Mouse (Mus musculus) embryo, embryonic 9.5 days (tissue): ENCODE measurements around the gene Ampd1.

ENCODE experiments used
- DNase-seq: peaks from one replicate; pipeline ENCODE4 v3.0.0-alpha.2; 2017; ENCODE audit errors: extremely low spot score

Gene Ampd1

DNA sequence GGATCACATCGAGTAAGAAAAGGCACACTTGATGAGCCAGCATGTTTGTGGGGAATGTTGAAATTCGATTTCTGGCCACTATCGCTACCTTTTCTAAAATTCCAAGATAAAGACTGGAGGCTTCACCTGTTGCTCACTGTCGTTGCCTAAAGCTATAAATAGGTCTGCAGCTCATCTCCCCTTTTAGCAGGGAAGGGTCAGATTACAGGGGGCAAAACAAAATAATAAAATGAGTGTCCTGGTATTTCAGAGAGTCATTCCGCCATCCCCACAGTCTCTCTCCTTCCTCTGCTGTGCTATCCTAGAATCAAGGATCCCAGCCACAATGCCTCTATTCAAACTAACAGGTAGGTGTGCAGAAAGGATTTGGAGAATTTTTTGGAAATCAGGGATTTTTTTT is at the start of gene Ampd1:
Ampd1 (plus strand) TSS at position 244 of the 400 bp plus-strand sequence.
- no peak for DNase-seq

DNA sequence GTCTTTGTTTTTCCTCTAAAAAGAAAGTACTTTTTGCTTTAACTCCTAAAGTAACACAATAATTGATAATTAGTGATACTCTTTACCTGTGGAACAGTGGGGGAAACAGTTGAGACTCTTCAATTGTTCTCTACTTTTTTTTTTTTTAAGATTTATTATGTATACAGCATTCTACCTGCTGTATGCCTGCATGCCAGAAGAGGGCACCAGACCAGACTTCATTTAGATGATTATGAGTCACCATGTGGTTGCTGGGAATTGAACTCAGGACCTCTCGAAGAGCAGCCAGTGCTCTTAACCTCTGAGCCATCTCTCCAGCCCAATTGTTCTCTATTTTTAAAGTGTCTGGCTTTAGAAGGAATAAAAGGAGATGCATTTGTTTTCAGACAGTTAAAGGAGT is 47.6 kb upstream of the Ampd1 start:
- DNase-seq = no peak

DNA sequence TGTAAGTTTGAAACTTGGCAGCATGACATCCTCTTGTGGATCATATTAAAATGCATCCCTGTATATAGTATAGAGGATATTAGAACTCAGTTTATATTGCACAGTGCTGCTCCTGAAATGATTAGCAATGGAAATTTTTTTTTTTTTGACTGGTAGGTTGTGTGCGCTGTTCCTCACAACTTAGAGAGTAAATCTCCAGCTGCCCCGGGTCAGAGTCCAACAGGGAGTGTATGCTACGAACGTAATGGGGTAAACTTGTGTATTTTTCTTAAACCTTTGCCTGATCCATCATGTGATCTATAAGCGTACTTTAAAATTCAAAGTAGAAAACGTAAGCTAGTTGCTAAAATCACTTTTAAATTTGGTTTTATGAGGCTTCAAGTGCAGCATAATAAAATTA is 33.5 kb upstream of the Ampd1 start:
- no peak for DNase-seq

DNA sequence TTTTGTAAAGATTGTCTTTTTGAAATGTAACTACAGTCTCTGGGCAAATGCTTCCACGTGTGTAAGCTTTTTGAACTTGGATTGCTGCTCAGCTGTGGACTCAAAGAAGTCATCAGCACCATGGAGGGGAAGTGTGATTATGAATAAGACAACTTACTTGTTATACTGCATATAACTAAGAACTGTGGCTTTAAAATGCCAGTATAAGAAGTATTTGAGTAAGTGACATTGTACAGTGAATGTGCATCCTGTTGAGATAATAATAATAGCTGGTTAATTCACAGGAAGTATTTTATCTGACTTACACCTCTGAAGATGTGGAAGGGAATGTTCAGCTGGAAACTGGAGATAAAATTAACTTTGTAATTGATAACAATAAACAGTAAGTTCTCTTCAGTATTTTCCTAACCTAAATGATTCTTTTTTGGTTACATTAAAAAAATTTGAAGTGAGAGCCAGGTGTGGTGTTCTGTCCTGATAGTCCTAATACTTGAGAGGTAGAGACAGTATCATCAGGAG is 32.9 kb upstream of the Ampd1 start:
- DNase-seq = no peak

DNA sequence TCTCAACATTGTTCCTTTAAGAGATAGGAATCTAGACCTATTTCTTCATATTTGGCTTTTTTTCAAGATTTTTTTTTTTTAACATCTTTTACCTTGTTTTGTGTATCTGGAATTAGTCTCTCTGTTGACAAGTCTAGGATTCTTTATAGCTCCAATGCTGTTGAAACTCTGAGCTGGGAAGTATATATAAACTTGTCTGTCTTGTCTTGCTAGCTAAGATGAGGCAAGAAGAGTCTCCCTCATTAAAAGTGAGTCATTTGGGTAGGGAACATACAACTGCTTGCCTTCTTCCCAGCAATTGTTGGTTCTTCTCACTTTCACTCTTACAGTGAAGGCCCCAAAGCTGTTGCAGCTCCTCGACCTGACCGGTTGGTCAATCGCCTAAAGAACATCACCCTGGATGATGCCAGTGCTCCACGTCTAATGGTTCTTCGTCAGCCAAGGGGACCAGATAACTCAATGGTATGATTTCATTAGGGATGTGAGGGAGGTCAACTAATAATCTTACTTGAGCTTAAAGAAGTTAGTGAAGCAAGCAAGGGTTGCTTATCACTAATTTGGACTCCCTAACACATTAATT is 17.7 kb upstream of the Ampd1 start:
- DNase-seq = no peak

DNA sequence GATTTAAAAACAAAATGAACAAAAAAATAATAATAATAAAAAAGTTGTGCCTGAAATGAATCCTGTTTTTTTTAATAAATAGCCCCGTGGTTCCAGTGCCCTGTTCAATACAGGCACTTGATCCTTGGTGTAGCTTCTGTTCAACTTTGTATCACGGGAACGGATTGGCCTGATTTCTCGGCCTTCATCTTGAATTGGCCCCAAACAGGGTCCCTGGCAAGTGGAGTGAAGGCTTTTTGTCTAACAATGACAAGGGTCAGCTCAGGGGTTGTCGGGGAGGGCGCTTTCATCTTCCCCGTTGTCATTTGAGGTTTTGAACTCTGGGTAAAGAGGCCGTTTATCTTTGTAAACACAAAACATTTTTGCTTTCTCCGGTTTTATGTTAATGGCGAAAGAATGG is 16.1 kb upstream of the Ampd1 start:
- no peak for DNase-seq

DNA sequence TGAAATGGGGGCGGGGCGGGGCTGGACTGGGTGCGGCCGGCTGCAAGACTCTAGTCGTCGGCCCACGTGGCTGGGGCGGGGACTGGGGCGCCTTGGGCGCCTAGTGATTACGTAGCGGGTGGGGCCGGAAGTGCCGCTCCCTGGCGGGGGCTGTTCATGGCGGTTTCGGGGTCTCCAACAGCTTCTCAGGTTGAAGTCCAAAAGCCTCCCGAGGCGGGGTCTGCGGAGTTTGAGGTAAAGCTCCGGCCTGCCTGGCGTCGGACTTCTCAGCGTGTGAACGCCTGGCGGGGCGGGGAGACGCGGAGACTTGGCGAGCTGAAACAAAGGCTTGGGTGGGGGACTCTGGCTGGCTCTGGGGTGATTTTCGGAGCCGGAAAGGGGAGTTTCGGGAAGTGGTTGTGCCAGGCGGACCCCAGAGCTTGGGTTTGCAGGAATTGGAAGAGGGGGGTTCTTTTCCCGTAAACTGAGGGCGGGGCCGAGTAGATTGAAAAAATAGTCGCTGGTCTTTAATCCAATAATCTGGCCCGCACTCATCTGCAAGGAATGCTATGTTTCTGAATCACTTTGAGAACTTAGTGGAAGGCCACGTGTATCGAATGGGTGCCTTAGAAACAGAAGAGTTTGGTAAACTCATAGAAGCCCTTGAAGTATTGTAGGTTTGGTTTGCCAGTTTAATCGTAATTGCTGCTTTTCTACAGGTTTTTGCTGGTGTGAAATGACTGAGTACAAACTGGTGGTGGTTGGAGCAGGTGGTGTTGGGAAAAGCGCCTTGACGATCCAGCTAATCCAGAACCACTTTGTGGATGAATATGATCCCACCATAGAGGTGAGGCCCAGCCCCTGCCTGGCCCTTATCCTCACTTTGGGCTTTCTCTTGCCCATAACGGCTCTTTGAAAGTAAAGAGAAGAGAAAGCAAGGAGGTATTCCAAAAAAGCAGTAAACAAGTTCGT is 15.3 kb upstream of the Ampd1 start, which contains the start of gene Nras:
Nras (plus strand) TSS at position 79 of the 951 bp plus-strand sequence.
- peak; percentile 98 for DNase-seq

DNA sequence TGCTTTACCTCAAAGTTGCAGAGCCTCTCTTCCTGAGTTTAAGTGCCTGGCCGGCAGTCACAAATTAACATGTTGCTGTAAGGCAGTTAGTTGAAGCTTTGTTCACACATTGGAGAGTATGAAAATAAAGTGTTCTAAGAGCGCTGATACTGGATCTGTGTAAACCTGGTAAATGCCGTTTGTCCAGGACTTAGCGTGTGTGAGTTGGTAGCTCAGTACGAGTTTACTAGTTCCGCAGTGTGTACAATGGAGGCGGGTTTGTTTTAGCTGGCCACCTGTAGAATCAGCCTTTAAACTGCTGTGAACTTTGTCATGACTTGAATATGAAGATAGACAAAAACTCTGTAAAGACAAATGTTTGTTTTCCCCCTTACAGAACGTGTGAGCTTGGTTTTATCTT is 6.9 kb upstream of the Ampd1 start:
- DNase-seq = no peak

DNA sequence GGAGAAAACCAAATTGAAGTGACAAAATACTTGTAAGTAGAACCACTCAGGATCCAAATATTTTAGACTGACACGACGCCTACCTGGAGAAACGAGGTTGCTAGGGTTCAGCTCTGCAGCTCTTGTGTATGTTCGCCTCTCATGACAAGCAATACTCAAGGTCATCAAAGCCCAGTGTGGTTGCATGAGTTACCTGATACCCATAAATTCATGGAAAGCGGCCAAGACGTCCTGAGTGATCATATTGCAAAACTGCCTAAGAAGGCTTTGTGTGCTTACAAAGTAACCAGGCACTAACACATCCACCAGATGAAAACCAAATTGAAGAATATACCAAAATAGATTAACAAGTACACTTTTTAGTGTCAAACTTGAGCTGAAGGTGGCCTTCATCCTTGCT is 4.8 kb upstream of the Ampd1 start:
- DNase-seq = no peak

DNA sequence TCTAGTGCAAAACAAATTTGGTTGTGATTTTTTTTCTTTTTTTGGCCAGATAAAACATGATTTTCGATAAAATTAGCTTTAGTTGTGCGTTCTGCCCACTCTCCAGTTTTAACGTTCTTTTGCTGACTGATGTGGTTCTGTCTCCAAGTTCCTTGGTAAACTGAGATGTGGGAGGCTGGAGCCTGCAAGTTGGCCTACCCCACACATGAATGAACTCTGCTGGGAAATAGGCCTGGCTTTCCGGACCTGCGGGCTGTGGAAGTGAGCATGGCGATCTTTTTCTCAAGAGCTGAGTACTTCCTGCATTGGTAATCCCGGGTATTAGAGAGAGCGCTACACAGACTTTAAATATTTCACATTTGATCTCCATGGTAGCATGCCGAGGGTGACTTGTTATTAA is 2.1 kb downstream of the Ampd1 start:
- no peak for DNase-seq

DNA sequence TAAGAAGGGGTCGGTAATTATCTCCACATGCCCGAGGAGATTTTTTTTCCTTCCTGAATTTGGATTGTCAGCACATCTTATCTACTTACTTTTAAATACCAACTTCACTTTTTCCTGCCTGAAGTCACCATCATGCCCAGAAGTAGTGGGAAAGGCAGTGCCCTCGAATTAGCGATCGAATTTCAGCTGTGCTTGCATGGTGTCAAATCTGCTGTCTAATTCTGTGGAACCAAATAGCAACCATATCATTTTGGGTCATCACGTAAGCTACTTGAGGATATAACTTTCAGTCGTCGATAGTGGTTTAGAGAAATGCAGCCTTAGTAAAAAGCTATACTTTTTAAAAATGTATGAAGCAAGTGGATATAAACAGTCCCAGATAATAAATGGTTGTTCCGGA is 2.7 kb downstream of the Ampd1 start:
- no peak for DNase-seq

DNA sequence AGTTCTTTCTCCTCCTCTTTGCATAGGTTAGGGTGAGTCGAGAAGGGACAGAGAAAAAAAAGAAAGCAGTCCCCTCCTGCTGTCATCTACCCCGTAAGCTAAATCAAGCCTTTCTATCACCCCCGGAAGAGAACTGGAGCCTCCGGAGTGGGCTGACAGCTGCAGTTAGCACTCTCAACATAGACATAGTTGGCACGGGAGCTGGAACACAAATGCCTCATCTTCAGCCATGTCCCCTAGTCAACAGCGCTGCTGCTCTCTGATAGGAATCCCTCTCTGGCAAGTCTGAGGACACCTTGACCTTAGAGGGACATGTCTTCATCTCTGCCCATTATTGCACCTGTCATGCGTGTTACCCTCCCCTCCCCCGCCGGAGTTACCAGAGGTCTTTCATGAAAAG is 5.5 kb downstream of the Ampd1 start:
- no peak for DNase-seq

DNA sequence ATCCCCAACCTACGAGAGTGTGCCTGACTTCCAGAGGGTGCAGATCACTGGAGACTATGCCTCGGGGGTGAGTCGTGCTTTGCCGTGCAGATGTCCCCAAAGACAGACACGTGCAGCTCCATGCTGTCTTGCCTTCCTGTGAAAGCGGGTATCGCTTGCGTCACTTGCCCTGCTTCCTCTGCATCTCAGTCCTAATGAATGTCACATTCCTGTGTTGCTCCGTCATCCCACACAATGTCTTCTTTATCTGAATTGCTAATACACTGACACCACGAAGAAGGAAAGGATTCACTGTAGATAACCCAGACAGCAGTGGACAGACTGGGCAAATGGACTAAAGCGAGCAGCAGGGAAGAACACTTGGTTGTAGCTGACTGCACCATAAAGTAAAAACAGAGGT is 7.2 kb downstream of the Ampd1 start:
- DNase-seq = no peak

DNA sequence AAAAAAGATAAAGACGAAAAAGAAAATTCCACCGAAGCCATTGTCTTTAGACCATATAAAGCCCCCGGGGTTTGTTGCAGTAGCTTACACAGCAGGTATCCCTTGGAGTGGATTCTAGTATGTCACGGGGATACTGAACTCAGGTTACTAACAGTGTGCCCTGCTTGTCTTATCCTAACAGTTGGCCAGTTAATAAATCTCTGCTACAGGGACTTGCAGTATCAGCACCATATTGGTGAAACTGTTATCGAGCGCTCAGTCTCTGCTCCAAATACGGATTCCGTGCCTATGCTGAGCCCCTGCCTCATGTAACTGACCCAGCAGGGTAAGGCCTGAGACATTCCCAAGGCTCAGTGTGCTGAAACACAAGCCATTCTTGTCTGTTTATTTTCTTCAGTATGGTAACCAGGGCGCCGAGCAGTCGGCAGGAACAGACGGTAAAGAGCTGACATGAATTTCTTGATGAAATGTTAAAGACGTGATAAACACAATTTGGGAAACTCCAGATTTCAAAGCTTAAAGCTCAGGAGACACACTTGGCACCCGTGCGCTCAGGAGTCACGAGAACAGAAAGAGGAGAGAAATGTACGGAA is 8.1 kb downstream of the Ampd1 start:
- DNase-seq = no peak

DNA sequence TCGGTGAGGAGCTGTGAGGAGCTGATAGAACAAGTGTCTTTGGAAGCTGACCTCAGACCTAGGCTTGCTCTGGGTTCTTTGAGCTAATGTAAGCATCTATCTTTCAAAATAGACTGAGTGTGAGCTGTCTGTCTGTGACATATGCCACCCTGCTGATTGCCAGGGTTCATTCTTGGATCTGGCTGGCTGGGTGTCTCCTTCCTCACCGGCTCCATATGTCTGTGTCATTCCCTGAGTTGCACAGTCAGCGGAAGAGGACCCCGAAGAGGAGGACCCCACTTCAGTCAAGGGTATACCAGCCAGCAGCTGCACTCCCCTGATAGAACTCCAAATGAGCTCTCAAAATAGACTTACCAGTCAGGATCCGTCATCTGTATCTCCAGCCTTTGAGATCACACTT is 8.9 kb downstream of the Ampd1 start:
- DNase-seq = no peak

DNA sequence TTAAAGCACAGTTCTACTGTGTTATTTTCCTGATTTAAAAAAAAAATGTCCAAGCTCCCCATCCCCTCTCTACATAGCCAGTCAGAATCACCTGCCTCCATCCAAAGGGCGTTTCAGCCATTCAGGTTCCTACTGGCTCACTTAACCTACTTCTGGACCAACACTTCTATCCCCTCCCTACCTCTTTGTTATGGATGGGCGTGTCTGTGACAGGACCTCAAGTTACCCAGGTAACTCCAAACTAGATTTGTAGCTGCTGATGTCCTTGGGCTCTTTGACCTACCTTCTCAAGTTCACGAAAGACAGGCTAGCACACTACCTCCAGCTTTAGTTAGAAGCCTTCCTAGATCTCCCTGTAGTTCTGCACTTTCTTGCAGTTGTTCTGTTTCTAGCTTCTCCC is 12.2 kb downstream of the Ampd1 start:
- DNase-seq = no peak

DNA sequence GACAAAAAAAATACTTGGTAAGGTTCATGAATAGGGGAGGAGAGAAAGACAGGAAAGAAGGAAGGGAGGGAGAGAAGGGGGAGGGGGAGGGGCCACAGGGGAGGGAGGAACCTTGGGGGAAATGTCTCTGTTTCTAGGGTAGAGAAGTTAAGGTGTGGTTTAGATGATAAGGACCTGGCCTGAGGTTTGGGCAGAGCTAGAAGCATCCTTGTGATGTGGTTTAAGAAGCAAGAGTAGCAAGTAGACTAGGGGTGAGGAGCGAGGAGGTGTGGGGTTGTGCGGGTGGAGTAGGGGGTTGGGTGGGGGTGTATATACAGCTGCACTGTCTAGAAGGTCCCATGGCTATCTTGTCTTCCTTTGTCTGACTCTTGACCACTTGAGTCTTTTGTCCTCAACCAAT is 17.9 kb downstream of the Ampd1 start:
- DNase-seq = no peak

DNA sequence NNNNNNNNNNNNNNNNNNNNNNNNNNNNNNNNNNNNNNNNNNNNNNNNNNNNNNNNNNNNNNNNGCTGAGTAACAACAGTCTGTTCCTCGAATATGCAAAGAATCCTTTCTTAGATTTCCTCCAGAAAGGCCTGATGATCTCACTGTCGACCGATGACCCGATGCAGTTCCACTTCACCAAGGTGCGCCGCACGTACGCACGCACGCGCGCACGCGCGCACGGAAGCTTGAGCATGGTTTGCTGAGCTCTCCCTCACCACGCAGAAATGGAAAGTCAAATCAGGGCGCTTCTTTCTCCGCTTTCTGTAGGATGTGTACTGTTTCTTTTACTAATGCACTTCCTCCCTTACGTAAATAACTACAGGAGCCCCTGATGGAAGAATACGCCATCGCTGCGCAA is 24.8 kb downstream of the Ampd1 start:
- DNase-seq = no peak

DNA sequence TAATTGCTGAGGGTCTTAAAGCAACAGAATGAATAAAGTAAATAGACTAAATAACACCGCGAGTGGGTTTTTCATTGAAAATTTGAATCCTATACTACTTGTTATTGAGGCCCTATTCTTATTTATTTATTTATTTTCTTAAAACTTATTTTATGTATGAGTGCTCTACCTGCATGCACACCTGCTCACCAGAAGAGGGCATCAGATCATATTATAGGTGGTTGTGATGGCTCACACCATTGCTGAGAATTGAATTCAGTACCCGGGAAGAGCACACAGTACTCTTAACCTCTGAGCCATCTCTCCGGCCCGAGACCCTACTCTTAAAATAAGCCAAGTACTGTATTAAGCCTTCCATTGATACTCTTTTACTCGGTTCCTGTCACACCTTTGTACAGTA is 25.9 kb downstream of the Ampd1 start:
- no peak for DNase-seq

DNA sequence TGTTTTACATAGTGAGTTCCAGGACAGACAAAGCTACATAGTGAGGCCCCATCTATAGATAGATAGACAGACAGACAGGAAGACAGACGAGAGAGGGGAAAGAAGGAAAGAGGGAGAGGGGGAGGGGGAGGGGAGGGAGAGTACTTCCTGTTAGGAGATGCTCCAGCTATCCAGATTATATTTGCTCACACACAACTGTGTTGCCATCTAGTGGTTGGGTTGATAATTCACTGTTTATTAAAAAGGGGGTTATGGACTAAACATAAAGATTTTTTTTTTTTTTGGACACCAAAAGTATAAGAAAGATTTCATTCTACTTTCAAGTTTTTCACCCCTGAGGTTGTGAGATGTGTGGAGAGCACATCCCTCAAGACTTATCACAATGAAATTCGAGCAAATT is 26.9 kb downstream of the Ampd1 start:
- DNase-seq = no peak

DNA sequence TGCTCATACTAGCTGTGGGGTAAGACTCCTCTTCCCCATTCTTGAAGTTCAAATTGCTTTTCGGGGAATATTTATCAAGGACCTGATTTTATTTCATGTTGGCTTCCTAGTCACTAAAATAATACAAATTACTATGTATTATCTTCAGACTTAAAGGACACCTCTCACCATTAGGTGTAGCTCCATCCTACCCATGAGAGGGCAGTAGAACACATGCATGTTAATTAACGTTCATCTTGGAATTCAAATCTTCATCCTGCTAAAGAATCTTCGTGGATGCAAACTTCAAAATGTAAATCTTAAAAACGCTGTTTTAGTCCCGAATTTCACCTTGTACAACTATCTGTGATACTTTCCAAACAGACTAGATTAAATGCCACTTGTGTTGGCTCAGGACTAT is 27.4 kb downstream of the Ampd1 start:
- DNase-seq = no peak

DNA sequence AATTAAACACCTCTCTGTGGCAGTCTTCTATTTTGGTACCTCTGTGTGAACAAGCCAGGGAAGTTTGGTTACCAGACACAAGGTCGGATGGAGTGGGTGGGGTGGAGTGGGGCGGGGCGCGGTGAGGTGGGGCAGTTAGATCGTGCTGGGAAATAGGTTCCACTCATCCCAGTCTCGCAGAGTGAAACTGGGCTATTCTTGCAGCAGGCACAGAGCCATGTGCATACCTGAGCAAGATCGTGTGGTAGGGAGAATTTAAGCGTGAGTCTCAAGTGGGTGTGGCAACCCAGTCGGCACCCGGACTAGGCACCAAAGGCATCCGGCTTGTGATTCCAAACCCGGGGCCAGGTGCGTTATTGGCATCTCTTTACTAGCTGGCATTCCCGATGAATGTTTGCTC is 28.1 kb downstream of the Ampd1 start:
- DNase-seq = no peak
